Mouse (Mus musculus) adrenal gland (tissue): ENCODE data around the gene Gpr152.
"Not testable (repeated sequence)": the region's sequence is repeated elsewhere in the genome, so short reads cannot be mapped to it uniquely, and the experiment has no call there.

Source experiments
- intact Hi-C: fragments of 180-260 bp; cut with DNase I; formaldehyde crosslinking; loops from one replicate; pipeline ENCODE4 v1.15.1; 2025

Gpr152 gene

GRCm38 (mm10) chr19:4106654-4107053, 32.9 kb upstream of the Gpr152 start:
- intact Hi-C loops: no loop called here

- intact Hi-C loops: no loop called here
Measured at GRCm38 (mm10) chr19:4108535-4108934, 31.1 kb upstream of the Gpr152 start.

GRCm38 (mm10) chr19:4112063-4112960, 27.3 kb upstream of the Gpr152 start:
- intact Hi-C loops: no loop called here

GRCm38 (mm10) chr19:4113186-4113805, 26.3 kb upstream of the Gpr152 start:
- intact Hi-C loops: no loop called here

GRCm38 (mm10) chr19:4113806-4114230, 25.8 kb upstream of the Gpr152 start:
- intact Hi-C loops: no loop called here

- intact Hi-C loops: no loop called here
Measured at GRCm38 (mm10) chr19:4114551-4114950, 25.0 kb upstream of the Gpr152 start.

- intact Hi-C loops: no loop called here
Measured at GRCm38 (mm10) chr19:4115144-4115543, 24.4 kb upstream of the Gpr152 start.

GRCm38 (mm10) chr19:4115816-4116215, 23.8 kb upstream of the Gpr152 start:
- intact Hi-C loops: no loop called here

GRCm38 (mm10) chr19:4117006-4117405, 22.6 kb upstream of the Gpr152 start:
- intact Hi-C loops: no loop called here

- intact Hi-C loops: no loop called here
Measured at GRCm38 (mm10) chr19:4118350-4118749, 21.2 kb upstream of the Gpr152 start.

GRCm38 (mm10) chr19:4119716-4120487, 19.7 kb upstream of the Gpr152 start:
- intact Hi-C loops: no loop called here

GRCm38 (mm10) chr19:4120496-4120895, 19.1 kb upstream of the Gpr152 start:
- intact Hi-C loops: no loop called here

- intact Hi-C loops: no loop called here
Measured at GRCm38 (mm10) chr19:4121097-4121805, 18.3 kb upstream of the Gpr152 start.

GRCm38 (mm10) chr19:4121896-4122295, 17.7 kb upstream of the Gpr152 start:
- intact Hi-C loops: not testable (repeated sequence)

- intact Hi-C loops: no loop called here
Measured at GRCm38 (mm10) chr19:4122411-4123370, 16.9 kb upstream of the Gpr152 start.

GRCm38 (mm10) chr19:4124432-4124831, 15.2 kb upstream of the Gpr152 start:
- intact Hi-C loops: no loop called here

- intact Hi-C loops: not testable (repeated sequence)
Measured at GRCm38 (mm10) chr19:4125268-4125667, 14.3 kb upstream of the Gpr152 start.

GRCm38 (mm10) chr19:4125741-4126696, 13.6 kb upstream of the Gpr152 start, which contains the start of gene Aip:
TSS of gene Aip (minus strand) at chr19:4125858.
- intact Hi-C loops: loop anchor here (2.0 kb wide), 1 partner anchor 21 kb away; no protein-coding TSS in a partner anchor
